13 mouse cellular contexts compared by ENCODE assay signal in genomic region chr9:47076946-47077345, GRCm38 (mm10).
A peak's percentile ranks its signal among the peaks of the same experiment; 100 is the strongest.
DNase-seq lines count a peak whose midpoint lies in the region; ATAC-seq and TF ChIP-seq lines count a peak whose summit lies in the region.
"Had no signal": no experiment of that assay in that cellular context is flagged by ENCODE, and none has a peak within 500 bp of the region (broad histone marks: within the 10 kb centered on the region; RNA-seq: fewer than 3 reads in every experiment).

No protein-coding gene starts in this region.

- H3K36me3 ChIP-seq in hindbrain, embryonic 11.5 days (ENCODE audit: control insufficient read depth, insufficient read depth, low read length) = no peaks in the 10 kb centered on the region
- H3K36me3 ChIP-seq in hindbrain, postnatal 0 days (ENCODE audit: insufficient read depth, low read length) = no peaks in the 10 kb centered on the region
- H3K36me3 ChIP-seq in neural tube, embryonic 13.5 days = no peaks in the 10 kb centered on the region
- no peaks in the 10 kb centered on the region for H3K36me3 ChIP-seq in embryonic facial prominence, embryonic 10.5 days (replicated peaks)
- H3K36me3 ChIP-seq in stomach, embryonic 16.5 days (ENCODE audit: control insufficient read depth, insufficient read depth, low read length) = no peaks in the 10 kb centered on the region

- DNase-seq in hindbrain, embryonic 11.5 days (ENCODE audit: low spot score) = peak; percentile 39
- DNase-seq in hindbrain, postnatal 0 days (ENCODE audit: low spot score) = no peak
- no peak for DNase-seq in neural tube, embryonic 10.5 days (ENCODE audit: extremely low spot score, low spot score)
- DNase-seq in embryonic facial prominence, embryonic 10.5 days (ENCODE audit: low spot score) = no peak
- DNase-seq in urinary bladder, postnatal 4 days (ENCODE audit: low spot score in 2 of 2) = no peak
- no peak for DNase-seq in left cerebral cortex, adult 8-10 months (ENCODE audit: low spot score in 2 of 2)
- DNase-seq: adrenal gland, adult 8-10 months; cerebellum, postnatal 36 days had no signal

- no peak for TF ChIP-seq CTCF in hindbrain, postnatal 0 days (IDR thresholded peaks at IDR 0.05; ENCODE audit: low read depth)

- H3K4me1 ChIP-seq in hindbrain, embryonic 11.5 days (replicated peaks; ENCODE audit: control insufficient read depth, insufficient read depth, low read length) = no peaks in the 10 kb centered on the region; the same call in 1 of the 2 replicates
- H3K4me1 ChIP-seq in hindbrain, postnatal 0 days (ENCODE audit: insufficient read depth, low read length) = 0 out of 2 replicates have a peak, but pooled peaks cover 8% of the 10 kb centered on the region
- H3K4me1 ChIP-seq in neural tube, embryonic 13.5 days (replicated peaks) = peaks cover 26% of the 10 kb centered on the region
- peaks cover 29% of the 10 kb centered on the region for H3K4me1 ChIP-seq in embryonic facial prominence, embryonic 10.5 days
- H3K4me1 ChIP-seq in stomach, embryonic 16.5 days (ENCODE audit: control insufficient read depth, insufficient read depth, low read length) = 0 out of 2 replicates have a peak, but pooled peaks cover 3% of the 10 kb centered on the region

- H3K27ac ChIP-seq in hindbrain, embryonic 11.5 days (ENCODE audit: low read depth, low read length) = peak overlapping the region; percentile 39; the same call in 1 of the 2 replicates
- H3K27ac ChIP-seq in hindbrain, postnatal 0 days = no peak overlapping the region
- peak overlapping the region; percentile 38 for H3K27ac ChIP-seq in neural tube, embryonic 13.5 days (replicated peaks)
- H3K27ac ChIP-seq in embryonic facial prominence, embryonic 10.5 days (replicated peaks) = peak overlapping the region; percentile 59
- 0 out of 2 replicates have a peak overlapping the region, but pooled peaks have one; percentile 5 for H3K27ac ChIP-seq in stomach, embryonic 16.5 days (ENCODE audit: low read length)

- H3K9ac ChIP-seq in hindbrain, embryonic 11.5 days (ENCODE audit: low read depth, low read length) = no peak overlapping the region
- H3K9ac ChIP-seq in hindbrain, postnatal 0 days (replicated peaks; ENCODE audit: low read length) = no peak overlapping the region
- no peak overlapping the region for H3K9ac ChIP-seq in neural tube, embryonic 13.5 days
- H3K9ac ChIP-seq in stomach, embryonic 16.5 days (ENCODE audit: low read length) = no peak overlapping the region

- no peak for ATAC-seq in hindbrain, embryonic 11.5 days (ENCODE audit: low FRiP score)
- ATAC-seq in hindbrain, postnatal 0 days = no peak
- ATAC-seq in neural tube, embryonic 13.5 days (ENCODE audit: low read depth) = no peak
- no peak for ATAC-seq in stomach, embryonic 16.5 days (ENCODE audit: insufficient read depth, low FRiP score)
- ATAC-seq: Patski had no signal

- 6% methylated on average over 6 of the region's 6 CpGs for WGBS in hindbrain, embryonic 11.5 days
- WGBS in hindbrain, postnatal 0 days = 12% methylated on average over 6 of the region's 6 CpGs
- WGBS in neural tube, embryonic 13.5 days = 11% methylated on average over 6 of the region's 6 CpGs
- WGBS in embryonic facial prominence, embryonic 10.5 days = 16% methylated on average over 6 of the region's 6 CpGs
- 41% methylated on average over 6 of the region's 6 CpGs for WGBS in stomach, embryonic 16.5 days

- no peak overlapping the region for H3K4me3 ChIP-seq in hindbrain, embryonic 11.5 days (ENCODE audit: low read depth, low read length)
- no peak overlapping the region for H3K4me3 ChIP-seq in hindbrain, postnatal 0 days (ENCODE audit: low read length)
- H3K4me3 ChIP-seq in neural tube, embryonic 13.5 days = no peak overlapping the region
- no peak overlapping the region for H3K4me3 ChIP-seq in embryonic facial prominence, embryonic 10.5 days
- H3K4me3 ChIP-seq in stomach, embryonic 16.5 days (replicated peaks; ENCODE audit: low read length) = no peak overlapping the region
- H3K4me3 ChIP-seq: erythroblast, embryonic 14.5 days had no signal

- H3K9me3 ChIP-seq in hindbrain, embryonic 11.5 days (ENCODE audit: control insufficient read depth, low read length) = no peaks in the 10 kb centered on the region
- H3K9me3 ChIP-seq in hindbrain, postnatal 0 days (ENCODE audit: low read length) = no peaks in the 10 kb centered on the region
- no peaks in the 10 kb centered on the region for H3K9me3 ChIP-seq in neural tube, embryonic 13.5 days
- H3K9me3 ChIP-seq in embryonic facial prominence, embryonic 10.5 days = no peaks in the 10 kb centered on the region
- H3K9me3 ChIP-seq in stomach, embryonic 16.5 days (replicated peaks; ENCODE audit: control insufficient read depth, low read length) = no peaks in the 10 kb centered on the region

- no peaks in the 10 kb centered on the region for H3K27me3 ChIP-seq in hindbrain, embryonic 11.5 days (ENCODE audit: control insufficient read depth, insufficient read depth, low read length)
- no peaks in the 10 kb centered on the region for H3K27me3 ChIP-seq in hindbrain, postnatal 0 days (ENCODE audit: insufficient read depth, low read length)
- no peaks in the 10 kb centered on the region for H3K27me3 ChIP-seq in neural tube, embryonic 13.5 days
- peaks cover 26% of the 10 kb centered on the region; the same call in 1 of the 2 replicates for H3K27me3 ChIP-seq in embryonic facial prominence, embryonic 10.5 days (replicated peaks; ENCODE audit: low read depth, poor library complexity, severe bottlenecking)
- H3K27me3 ChIP-seq in stomach, embryonic 16.5 days (ENCODE audit: control insufficient read depth, insufficient read depth, low read length) = no peaks in the 10 kb centered on the region

- H3K4me2 ChIP-seq in hindbrain, embryonic 11.5 days (replicated peaks; ENCODE audit: low read depth, low read length) = no peak overlapping the region
- H3K4me2 ChIP-seq in hindbrain, postnatal 0 days (ENCODE audit: low read depth, low read length) = no peak overlapping the region
- H3K4me2 ChIP-seq in neural tube, embryonic 13.5 days = no peak overlapping the region
- H3K4me2 ChIP-seq in stomach, embryonic 16.5 days (ENCODE audit: low read depth, low read length) = 0 out of 2 replicates have a peak overlapping the region, but pooled peaks have one; percentile 7
- H3K4me2 ChIP-seq: liver, embryonic 11.5 days had no signal
